Mouse (Mus musculus) heart, postnatal 14 days (tissue): ENCODE data around the gene Gm3045. TPM values are rescaled to one million over a fixed set of nuclear protein-coding genes. Genes with fewer than 3 reads are reported as not detected.

ENCODE experiments used
- DNase-seq, 2 experiments: peaks; one replicate each; pipeline ENCODE4 v3.0.0; 2021 to 2022
- intact Hi-C: fragments of 180-260 bp; cut with DNase I; formaldehyde crosslinking; loops from one replicate; pipeline ENCODE4 v1.15.1; 2025
- long read RNA-seq, 2 experiments: library from polyadenylated mRNA; stranded (forward); transcript quantifications; one replicate each; pipeline ENCODE4 v2.0.0; 2021
- total RNA-seq, 2 experiments: library from RNA; stranded (reverse); gene quantifications; 2 replicates each; pipeline ENCODE4 v1.2.3; 2021

Gm3045 gene
- not detected for total RNA-seq
- long read RNA-seq, experiment 1, result 0 reads
- long read RNA-seq, experiment 2, result 0 reads

DNA sequence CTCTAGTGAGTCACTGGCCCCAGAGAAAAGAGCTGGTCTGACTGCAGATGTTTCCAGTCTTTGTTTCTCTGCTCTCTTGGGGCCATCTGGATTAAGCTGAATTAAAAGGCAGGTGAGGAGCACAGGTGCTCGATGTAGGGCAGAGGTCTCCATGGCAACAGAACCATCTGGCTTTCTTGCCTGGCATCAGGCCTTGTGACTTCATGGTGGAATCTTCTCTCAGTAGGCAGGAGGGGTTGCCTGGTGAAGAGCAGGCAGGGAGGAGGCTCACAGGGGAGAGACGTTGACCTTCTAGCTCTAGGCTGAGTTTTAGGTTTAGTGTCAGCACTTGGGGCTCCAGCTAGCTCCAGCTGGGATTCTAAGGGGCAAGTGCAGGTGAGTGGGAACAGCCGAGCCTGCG is at the start of gene Gm3045:
Gene Gm3045, plus strand, starts transcription at position 230 of the 400 bp plus-strand sequence.
- intact Hi-C loops, result no loop called here
- no peak for DNase-seq

DNA sequence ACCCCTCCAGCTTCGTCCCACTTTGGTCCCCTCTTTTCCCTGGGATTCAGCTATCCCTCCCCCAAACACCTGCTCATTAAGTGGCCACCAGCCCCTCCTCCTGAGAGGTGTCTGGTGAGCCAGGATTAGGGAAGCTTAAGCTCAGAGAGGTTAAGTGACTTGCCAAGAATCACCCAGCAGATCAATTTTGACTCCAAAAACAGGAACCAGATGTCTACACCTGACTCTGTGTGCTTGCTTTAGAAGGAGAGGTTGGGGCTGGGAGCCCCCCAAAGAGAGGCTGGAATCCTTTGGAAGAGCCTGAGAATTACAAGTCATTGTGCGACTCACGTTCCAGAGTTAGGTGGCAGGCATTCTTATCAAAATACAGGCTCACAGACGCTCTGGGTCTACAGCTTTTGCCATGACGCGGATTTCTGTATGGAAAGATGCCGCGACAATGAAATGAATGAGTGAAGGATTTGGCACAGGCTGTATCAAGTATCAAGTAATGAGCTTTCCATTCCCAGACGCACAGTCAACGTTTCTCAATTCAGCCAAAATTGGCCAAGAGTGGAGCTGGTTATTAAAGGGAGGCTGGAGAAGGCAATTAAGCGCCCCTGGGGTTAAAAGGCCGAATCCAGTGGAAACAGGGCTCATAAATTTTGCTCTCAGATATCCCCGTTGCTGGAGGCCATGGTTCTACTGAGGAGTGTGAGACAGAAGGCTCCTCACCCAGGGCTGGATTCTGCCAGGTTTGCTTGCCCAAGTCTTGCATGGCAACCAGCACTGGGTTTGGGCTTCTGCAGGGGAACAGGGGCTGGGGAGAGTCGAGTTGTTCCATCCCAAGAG is 45.3 kb upstream of the Gm3045 start:
- intact Hi-C loops, result no loop called here
- DNase-seq, result no peak

DNA sequence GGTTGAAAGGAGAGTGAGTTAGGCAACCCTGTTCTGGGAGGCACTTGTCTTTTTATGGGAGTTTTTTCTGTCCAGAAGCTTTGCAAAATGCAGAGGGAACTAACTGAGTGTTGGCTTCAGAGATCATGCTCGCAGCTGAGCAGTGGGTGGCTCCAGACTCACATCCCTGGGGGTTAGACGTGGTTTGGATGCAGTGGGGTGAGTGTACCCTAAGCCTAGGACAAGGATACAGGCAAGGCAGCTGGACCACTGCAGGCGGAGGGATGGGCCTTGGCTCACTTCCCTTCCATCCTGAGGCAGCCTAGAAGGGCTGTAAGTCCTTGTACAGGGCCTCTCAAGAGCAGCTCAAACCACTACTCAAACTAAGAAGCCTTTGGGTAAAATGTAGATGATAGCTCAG is 43.0 kb upstream of the Gm3045 start:
- intact Hi-C loops, result no loop called here
- DNase-seq, result no peak

DNA sequence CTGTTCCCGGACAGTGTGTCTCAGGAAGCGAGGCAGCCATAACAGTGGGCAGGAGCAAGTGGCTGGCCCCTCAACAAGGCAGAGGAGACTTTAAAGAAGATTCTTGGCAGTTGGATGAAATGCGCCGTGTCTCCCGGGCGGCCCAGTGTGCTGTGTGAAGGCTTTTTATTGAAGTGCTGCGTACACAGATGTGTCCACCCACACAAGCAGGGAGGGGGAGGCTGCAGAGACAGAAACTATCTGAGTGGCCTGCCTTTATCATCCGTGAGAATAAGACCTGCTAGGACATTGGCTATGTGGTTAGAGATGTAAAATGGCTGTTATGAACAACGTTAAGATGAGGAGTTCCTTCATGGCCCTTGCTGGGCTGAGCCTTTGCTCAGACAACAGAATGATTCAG is 40.0 kb upstream of the Gm3045 start:
- intact Hi-C loops, result no loop called here

DNA sequence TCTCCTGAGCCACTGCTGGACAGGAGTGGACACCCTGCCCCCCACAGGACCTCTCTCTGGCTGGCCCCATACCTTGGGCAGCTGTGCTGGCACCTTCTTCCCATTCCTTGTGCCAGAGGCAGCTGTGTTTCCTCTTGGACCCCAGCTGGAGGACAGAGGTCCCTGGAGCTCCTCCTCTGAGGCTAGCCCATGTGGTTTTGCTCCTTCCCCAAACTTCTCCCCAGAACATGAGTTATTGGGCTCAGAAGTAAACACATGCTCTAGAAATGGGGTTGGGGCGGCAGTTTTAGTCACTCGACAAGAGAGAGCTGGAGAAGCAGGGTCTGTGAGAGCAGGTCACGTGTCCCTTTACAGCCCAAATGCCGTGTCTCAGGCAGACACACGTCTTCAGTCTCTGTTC is 39.0 kb upstream of the Gm3045 start:
- intact Hi-C loops, result no loop called here
- peak; percentile 23 to 38 for DNase-seq

More for the DNA sequence above, 40.0 kb upstream of the Gm3045 start:
- no peak for DNase-seq

DNA sequence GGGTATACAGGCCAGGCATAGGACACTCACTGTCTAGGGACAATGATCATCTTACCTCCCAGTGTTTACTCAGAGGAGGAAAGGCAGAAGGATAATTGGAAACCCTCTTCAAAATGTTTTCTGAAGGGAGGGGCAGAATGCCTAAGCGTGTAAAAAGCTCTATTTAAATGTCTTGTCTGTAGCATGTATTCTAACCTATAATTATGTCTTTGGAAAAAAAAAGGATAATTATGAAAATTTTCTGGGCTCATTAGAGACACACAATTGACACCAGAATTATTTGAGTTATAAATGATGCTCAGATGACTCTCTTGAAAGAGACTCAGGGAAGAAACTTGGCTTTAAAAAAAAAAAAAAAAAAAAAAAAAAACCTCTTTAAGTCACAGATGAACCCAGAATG is 38.4 kb upstream of the Gm3045 start:
- DNase-seq, result no peak
- intact Hi-C loops, result no loop called here

DNA sequence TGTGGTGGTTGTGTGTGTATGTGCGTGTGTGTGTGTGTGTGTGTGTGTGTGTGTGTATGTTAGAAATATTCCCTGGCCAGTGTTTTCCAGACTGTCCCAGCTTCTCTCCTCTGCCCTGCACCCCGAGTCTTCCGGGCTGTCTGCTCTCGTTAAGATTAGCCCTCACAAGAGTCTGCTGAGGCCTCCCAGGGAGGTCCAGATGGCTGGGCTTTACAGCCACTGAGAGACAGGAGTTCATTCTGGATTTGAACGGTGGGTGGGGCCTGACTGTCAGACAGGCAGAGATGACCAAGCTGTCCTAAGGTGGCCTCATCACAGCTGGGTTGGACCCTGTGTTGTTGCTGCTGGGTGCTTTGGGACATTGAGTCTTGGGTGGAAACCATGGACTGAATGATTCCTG is 28.8 kb upstream of the Gm3045 start:
- peak; percentile 25 to 47 for DNase-seq
- intact Hi-C loops, result no loop called here

DNA sequence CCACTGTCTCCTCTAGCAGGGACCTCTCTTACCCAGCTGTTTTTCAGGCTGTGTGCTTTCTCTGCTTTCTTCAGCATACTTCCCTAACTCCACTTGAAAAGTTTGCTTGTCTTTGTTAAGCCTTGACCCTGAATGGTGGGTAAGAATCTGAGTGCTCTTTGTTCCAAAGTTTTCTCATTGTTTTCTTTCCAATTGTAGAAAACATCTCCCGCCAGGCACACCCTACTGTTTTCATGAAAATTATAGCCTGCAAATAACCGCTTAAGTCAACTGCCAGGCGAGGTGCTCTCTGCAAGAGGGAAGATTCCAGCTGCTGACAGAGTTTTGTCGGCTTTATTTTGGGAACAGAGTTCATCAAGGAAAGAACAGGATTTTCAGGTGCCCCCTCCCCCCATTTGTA is 25.2 kb upstream of the Gm3045 start:
- intact Hi-C loops, result no loop called here
- DNase-seq, result no peak

DNA sequence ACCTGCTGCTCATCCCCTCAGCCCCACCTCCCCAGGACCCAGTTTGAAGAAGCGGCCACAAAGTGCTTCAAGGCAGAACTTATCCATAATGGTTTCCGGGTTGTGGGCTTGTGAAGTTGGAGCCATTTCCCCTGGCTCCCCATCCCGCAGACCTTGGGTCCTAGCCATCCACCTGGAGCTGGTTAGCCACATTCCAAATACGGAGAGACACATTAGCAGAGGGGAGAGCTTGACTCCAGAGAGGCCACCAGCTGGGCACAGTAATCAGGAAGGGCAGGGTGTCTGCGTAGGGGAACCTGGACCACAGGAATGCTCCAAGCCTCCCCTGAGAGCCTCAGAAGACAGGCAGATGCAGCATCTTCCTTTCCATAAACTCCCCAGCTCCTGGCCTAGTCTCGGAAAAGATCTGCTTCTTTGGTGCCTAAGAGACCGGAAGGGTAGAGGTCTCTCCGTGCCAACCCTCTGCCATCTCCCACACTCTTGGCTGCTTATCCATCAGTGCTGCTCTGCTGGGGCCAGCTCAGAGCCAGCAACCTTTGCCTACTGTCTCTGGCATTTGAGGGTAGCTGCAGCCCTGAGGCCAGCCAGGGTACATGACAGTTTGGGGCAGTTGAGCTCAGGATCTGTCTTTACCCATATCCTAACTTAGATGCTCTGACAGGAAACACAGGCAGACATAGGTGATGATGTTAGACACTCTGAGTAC is 22.9 kb upstream of the Gm3045 start:
- DNase-seq, result no peak
- intact Hi-C loops, result no loop called here

DNA sequence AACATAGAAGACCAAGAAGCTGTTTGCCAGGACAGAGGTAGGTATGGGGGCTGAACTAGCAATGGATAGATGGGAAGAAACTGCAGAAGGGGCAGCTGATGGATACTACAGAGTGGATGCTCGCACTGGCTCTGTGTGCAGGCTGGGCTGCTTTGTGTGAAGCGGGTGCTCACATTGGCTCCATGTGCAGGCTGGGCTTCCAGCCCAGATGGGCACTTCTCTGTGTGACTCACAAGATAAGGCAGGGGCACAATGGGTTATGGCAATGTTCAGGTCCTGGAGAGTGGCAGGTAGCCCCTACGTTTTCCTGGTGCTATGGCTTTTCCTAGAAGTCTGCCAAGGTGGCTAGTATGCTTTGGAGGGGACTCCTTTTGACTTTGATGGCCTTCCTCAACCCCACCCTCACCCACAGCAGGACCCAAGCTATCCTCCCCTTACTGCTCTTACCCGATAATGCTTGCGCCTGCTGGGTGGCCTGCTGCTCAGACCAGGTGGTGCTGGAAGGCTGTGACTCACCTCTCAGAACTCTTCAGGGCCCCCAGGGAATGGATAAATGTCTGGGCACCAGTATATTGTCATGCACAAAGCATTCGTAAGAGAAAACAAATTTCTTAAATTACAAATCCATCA is 21.8 kb upstream of the Gm3045 start:
- intact Hi-C loops, result no loop called here
- DNase-seq, result no peak

DNA sequence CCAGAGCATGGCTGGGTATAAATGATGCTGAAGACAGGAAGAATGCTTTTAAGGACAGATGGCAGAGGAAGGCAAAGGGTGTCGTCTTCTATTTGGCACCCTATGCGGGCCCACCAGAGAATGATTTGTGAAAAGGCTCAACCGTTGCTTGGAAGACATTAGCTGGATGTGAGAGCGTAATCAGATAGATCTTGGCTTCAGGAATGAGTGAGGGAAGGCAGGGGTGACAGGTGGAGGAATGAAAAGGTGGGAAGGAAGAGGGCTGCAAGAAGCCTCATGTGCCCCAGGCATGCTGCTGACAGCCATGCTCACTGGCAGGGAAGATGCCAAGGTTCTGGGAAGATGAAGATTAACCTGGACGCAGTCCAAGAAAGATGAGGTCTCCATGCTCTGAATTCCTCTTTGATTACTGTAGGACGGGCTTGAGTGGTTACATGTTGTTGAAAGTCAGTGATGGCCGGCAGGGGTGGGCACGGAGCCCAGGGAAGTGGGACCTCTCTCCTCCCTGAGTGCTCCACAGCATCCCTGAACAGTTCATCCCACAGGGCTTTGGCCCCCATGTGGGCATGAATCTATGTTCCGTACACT is 14.0 kb upstream of the Gm3045 start:
- intact Hi-C loops, result no loop called here

DNA sequence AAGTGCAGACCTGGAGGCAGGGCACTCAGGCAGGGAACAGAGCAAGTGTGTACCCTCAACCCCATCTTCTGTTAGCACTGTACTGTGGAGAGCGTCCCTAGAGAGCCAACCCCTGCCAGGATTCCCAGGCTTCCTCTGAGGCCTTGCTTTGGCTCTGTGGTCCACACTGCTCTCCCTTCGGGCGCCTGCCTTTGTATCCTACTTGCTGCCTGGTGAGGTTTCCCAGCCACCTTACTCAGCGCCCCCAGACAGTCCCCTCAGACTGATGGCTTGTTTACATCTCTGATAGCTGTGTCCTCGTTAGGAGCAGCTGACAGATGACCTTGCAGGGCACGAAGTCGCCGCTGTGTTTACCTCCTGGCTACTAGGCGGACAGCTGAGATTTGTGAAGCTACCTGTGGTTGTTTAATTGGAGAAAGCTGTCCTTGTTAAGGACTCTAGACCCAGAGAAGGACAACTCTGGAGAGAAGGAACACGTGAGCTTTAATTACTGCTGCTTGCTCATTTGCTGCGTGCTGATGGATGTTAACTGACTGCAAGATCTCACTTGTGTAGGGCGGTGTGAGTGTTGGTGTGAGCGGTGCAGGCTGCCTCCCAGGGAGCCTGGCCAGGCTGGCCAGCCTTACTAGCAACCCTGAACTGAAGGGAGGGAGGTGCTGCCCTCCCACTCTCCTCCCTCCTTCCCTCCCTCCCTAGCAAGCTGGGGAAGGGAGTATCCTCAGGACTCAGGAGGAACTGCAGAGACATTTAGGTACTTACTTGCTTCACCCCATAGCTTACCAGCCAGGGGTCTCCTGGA is 7.5 kb upstream of the Gm3045 start:
- no peak for DNase-seq
- intact Hi-C loops, result no loop called here

More for the DNA sequence above, 14.0 kb upstream of the Gm3045 start:
- DNase-seq, result no peak

DNA sequence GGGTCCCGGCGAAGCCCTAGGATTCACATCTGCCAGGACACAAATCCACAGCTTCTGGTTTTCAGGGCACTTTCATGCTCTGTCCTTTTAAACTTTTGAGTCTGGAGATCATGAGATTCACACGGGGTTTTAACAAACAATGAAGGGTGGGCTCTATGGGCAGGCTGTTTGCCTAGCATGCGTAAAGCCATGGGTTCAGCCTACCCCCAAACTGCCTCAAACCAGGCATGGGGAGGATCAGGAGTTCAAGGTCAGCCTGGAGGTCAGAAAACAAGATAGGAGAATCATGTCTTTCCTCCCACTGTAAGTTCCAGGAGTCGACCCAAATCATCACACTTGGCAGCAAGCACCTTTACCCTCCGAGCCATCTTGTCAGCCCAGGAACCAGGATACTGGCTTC is 6.9 kb upstream of the Gm3045 start:
- intact Hi-C loops, result no loop called here
- no peak for DNase-seq

DNA sequence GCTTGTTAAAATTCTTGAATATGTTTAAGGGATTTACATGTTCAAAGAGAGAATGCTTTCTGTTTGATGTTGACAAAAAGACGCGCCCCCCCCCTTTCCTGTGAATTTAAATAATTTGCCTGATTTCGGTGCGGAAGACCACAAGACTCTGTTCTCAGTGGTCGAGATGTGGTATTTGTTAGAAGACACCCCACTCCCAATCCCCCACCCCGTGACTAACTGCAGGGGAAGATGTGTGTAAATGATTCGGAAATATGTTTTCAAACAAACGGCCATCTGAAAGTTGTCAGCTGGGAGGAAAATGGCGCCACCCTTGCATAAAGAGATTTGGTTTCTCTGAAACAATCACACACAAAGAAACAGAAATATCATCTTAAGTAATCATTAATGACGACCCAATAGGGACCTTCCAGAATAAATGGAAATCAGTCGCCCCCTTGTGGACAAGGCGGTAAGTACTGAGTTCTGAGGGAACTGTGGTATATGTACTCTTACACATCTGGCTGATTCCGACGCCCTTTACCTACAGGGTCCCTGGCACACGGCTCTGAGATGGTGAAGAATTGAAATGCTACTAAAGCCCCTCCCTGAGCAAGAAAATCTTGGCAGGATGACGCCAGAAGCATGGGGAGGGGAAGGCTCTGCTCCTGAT is 4.2 kb upstream of the Gm3045 start:
- intact Hi-C loops, result loop anchor here (1.0 to 5.0 kb wide), 3 partner anchors 80 to 225 kb away; no protein-coding TSS in a partner anchor
- DNase-seq, result peak; percentile 63 to 81

DNA sequence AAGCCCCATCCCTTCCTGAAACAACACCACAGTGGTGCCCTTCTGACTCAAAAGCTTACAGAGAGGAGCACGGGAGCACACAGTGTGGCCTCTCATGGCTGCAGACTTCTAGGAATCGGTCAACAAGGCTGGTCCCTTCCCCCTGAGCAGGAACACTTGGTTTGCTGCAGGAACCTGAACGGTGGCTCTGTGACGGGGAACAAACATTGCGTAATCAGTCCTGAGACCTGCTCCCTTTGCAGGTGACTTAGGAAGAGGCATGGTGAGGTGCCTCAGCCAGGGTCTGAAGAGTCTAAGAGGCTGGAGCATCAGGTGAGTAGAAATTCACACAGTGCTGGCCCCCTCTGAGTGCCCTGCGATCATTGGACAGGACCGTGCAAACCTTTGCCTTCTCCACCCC is 463 bp upstream of the Gm3045 start:
- DNase-seq, result no peak
- intact Hi-C loops, result no loop called here

DNA sequence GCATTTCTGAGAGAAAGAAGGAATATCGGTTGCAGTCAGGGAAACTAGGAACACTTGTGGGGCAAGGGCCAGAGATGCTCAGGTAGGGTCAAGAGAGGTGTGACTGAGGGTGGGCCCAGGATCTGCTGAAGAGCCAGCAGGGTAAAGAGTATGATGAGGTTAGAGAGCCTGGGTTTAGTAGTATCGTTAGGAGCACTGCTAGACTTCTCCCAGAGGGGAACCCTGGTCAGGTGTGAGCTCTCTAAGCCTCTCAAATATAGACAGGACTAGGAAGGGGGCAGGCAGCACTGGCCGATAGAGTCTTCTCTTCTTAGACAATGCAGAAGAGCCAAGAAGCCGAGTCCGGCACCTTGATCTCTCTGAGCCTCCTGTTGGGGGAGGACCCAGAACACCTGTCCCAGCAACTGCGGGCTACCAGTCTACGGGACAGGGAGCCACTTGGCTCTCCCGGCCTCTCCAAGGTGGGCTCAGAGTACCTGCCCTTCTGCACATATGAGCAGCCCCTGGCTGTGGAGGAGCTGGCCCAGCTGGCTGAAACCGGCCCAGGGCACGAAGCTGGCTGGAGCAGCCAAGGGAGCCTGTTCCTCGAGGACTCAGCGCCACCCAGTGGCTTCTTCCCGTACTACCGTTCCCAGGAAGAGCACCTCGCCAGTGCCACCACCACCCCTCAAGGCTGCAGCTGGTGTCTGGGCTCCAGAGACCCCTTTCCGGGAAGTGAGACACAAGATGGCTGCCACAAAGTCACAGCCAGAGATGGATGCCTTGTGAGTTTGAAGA is 2.5 kb downstream of the Gm3045 start:
- DNase-seq, result peak; percentile 70 to 85
- intact Hi-C loops, result loop anchor here (1.0 kb wide), 1 partner anchor 150 kb away; no protein-coding TSS in a partner anchor

DNA sequence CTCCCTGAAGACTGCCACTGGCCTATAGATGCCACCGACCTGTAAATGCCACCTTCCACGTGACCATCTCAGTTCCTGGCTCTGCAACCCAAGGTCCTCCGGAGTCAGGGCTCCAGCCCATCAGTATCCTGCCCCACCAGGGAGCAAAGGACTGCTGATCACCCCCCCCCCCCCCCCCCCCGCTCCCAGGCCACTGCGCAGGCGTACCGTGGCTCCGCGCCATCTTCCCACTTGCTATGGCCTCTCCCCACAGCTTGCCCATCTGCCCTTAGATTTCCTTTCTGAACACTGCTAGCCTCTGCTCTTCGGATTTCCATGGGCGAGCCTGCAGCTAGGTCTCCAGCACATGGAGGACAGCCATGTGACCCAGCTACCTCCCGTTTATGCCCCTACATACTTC is 6.1 kb downstream of the Gm3045 start:
- intact Hi-C loops, result no loop called here
- DNase-seq, result no peak

DNA sequence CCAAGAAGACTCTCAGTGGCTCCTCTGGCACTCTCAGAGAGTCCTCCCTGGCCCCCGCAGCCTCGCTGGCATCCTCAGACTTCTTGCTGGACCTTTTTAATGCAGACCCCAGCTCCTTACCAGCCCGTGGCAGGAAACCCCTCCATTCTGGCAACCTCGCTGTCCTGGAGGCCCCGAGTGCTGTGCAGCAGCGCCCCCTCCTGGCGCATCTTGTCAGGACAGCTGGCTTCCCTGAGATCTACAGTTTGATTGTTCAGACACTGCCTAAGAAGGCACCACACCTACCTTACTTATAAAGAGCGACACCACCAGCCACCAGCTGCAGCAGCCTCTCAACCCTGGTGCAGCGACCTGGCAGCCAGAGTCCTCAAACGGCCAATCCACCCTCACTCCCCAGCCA is 7.1 kb downstream of the Gm3045 start:
- DNase-seq, result peak; percentile 47 to 60
- intact Hi-C loops, result no loop called here

DNA sequence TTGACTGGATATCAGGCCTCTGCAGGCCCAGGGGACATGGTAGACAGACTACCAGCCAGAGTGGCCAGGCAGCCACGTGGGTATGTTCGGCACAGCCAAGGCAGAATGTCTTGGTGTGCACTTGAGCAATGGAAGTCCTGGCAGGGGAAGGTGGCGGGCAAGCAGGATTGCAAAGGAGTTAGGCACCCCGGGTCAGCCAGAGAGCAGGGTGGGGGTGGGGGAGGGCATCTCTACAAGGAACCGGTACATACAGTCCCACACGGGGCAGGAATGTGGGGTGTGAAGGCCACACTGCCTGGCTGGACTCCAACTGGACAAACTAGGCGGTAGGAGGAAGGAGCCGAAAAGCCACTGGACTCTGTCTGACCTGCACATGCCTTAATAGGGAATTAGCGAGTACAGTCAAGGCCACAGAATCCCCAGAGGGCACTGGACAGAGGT is 7.9 kb downstream of the Gm3045 start:
- no peak for DNase-seq
- intact Hi-C loops, result no loop called here
